Mouse (Mus musculus) heart, embryonic 15.5 days (tissue): Measurements from ENCODE around the gene Peli2. TPM values are rescaled to one million over a fixed set of nuclear protein-coding genes. Genes with fewer than 3 reads are reported as not detected.

ENCODE experiments used
- ATAC-seq: fragments of 200-750 bp; cut with Nextera tagmentation; replicated peaks from 2 replicates; pipeline ENCODE4 v1.8.0; 2017; ENCODE audit warnings: low read depth, moderate TSS enrichment; ENCODE audit not compliant: insufficient number of reproducible peaks, insufficient read depth, low FRiP score
- H3K27ac ChIP-seq: fragments of 300-500 bp; sonication (generic); 2 replicates; pipeline ENCODE4 v1.5.1; 2015; ENCODE audit warnings: mild to moderate bottlenecking, inconsistent platforms
- H3K27me3 ChIP-seq: fragments of 300-500 bp; sonication (generic); 2 replicates; pipeline ENCODE4 v1.6.1; 2015; ENCODE audit warnings: inconsistent platforms
- H3K36me3 ChIP-seq: fragments of 300-500 bp; sonication (generic); 2 replicates; pipeline ENCODE4 v1.6.1; 2015; ENCODE audit warnings: mild to moderate bottlenecking, inconsistent platforms
- H3K4me1 ChIP-seq: fragments of 300-500 bp; sonication (generic); replicated peaks from 2 replicates; pipeline ENCODE4 v1.6.1; 2015; ENCODE audit warnings: inconsistent platforms
- H3K4me2 ChIP-seq: fragments of 300-500 bp; sonication (generic); 2 replicates; pipeline ENCODE4 v1.6.1; 2015; ENCODE audit warnings: inconsistent platforms, mild to moderate bottlenecking, moderate library complexity
- H3K4me3 ChIP-seq: fragments of 300-500 bp; sonication (generic); 2 replicates; pipeline ENCODE4 v1.5.1; 2015; ENCODE audit warnings: mild to moderate bottlenecking, inconsistent platforms
- H3K9ac ChIP-seq: fragments of 300-500 bp; sonication (generic); 2 replicates; pipeline ENCODE4 v1.6.1; 2015; ENCODE audit warnings: mild to moderate bottlenecking, inconsistent platforms
- H3K9me3 ChIP-seq: fragments of 300-500 bp; sonication (generic); replicated peaks from 2 replicates; pipeline ENCODE4 v1.6.1; 2016; ENCODE audit warnings: inconsistent platforms
- WGBS: fragments of 180-500 bp; shearing (Covaris S2); methylation state at CpG from one replicate; pipeline ENCODE4 v1.1.7; 2015; ENCODE audit warnings: mixed read lengths; 5-methylcytosine and 5-hydroxymethylcytosine counted together
- polyA plus RNA-seq: library from polyadenylated mRNA; unstranded; fragments of >200 nt; fragmentation: Nextera tagmentation; extraction: Ambion mirVana; gene quantifications from 2 replicates; pipeline ENCODE4 v1.2.1, GENCODE M21; 2015

Gene Peli2
- polyA plus RNA-seq, 1 experiment from 2014 or later, result 2.3 TPM

DNA sequence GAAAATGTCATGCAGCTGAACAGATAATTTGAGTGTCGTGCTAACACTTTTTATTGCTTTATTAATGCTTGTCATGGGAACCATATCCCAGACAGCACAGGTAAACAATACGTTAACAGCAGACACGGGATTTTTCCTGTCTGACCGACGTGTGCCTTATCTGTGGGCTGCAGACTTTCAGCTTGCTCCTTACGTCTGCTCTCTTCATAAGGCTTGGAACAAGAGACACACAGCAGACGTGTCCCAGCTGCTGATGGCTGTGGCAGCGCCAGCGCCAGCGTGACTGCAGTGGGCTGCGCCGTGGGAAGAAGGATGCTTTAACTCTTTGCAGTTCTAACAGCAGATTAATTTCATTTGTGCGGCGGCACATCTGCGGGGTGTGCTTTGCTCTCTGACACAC is 86.5 kb downstream of the Peli2 start:
- no peaks in the 10 kb centered on the region for H3K36me3 ChIP-seq
- H3K9me3 ChIP-seq, result no peaks in the 10 kb centered on the region
- H3K4me2 ChIP-seq, result peak overlapping the region; percentile 15
- H3K4me1 ChIP-seq, result peaks cover 13% of the 10 kb centered on the region
- ATAC-seq, result 0 out of 2 replicates have a peak, but pooled peaks have one; percentile 44
- H3K4me3 ChIP-seq, result peak overlapping the region; percentile 0; the same call in 1 of the 2 replicates
- WGBS, result 14% methylated on average over 15 of the region's 15 CpGs
- peak overlapping the region; percentile 34; the same call in 1 of the 2 replicates for H3K27ac ChIP-seq
- no peaks in the 10 kb centered on the region; the same call in 1 of the 2 replicates for H3K27me3 ChIP-seq
- no peak overlapping the region for H3K9ac ChIP-seq

- Histone ChIP-seq H3K27ac (0 out of 2 replicates have a peak overlapping the region, but pooled peaks have one; percentile 13), H3K9ac (no peak overlapping the region), H3K4me1 (peaks cover 11% of the 10 kb centered on the region), H3K27me3 (no peaks in the 10 kb centered on the region; the same call in 1 of the 2 replicates), H3K36me3 (no peaks in the 10 kb centered on the region), H3K9me3 (no peaks in the 10 kb centered on the region), H3K4me2 (peak overlapping the region; percentile 15; the same call in 1 of the 2 replicates), H3K4me3 (no peak overlapping the region)
- no peak for ATAC-seq
- 63% methylated on average over 12 of the region's 12 CpGs for WGBS
Measured at GRCm38 (mm10) chr14:48207746-48208640, 87.4 kb downstream of the Peli2 start.

- no peak for ATAC-seq
- WGBS, result 85% methylated on average over 5 of the region's 5 CpGs
- Histone ChIP-seq H3K4me3 (no peak overlapping the region), H3K9ac (no peak overlapping the region), H3K9me3 (no peaks in the 10 kb centered on the region), H3K27me3 (no peaks in the 10 kb centered on the region; the same call in 1 of the 2 replicates), H3K36me3 (no peaks in the 10 kb centered on the region), H3K4me1 (peaks cover 11% of the 10 kb centered on the region), H3K4me2 (no peak overlapping the region), H3K27ac (no peak overlapping the region)
Measured at GRCm38 (mm10) chr14:48209436-48209835, 88.8 kb downstream of the Peli2 start.

DNA sequence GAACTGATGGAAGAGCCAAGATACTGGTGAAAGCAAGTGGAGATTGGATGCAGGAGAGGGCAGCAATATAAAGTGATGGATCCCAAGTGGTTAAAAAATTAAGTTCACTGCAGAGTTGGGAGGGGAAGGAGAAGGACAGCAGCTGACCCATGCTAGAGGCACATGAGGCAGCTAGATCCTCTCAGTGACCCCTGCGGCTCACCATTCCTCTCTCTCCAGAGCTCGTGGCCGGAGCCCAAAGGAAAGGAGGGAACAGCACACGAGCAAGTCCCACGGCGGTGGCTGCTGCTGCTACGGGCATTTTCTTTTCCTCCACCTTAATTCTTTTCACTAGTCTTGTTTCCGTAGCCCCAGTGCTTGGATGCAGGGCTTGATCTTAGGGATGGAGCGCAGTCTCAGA is 89.5 kb downstream of the Peli2 start:
- H3K27me3 ChIP-seq, result no peaks in the 10 kb centered on the region; the same call in 1 of the 2 replicates
- H3K36me3 ChIP-seq, result no peaks in the 10 kb centered on the region
- H3K9ac ChIP-seq, result no peak overlapping the region
- H3K4me1 ChIP-seq, result peaks cover 11% of the 10 kb centered on the region
- no peak overlapping the region for H3K4me3 ChIP-seq
- no peak overlapping the region for H3K4me2 ChIP-seq
- no peaks in the 10 kb centered on the region for H3K9me3 ChIP-seq
- H3K27ac ChIP-seq, result no peak overlapping the region
- ATAC-seq, result no peak
- 80% methylated on average over 9 of the region's 9 CpGs for WGBS

DNA sequence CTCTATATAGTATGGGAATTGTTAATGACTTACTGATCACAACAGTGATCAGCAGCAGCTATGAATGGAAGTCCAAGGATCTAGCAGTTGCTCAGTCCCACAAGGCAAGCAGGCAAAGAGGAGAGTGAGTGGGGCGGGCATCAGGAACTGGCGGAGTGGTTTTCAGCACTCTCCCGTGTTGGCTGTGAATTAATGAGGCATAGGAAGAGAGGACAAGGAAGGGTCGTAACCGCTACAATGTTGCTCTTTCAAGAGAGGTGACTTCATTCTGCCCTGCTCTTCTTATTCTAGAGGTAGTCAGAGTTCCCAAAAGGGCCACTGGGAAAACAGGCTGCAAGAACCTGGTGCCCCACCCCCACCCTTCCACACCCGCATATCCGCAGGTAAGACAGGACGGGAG is 90.9 kb downstream of the Peli2 start:
- WGBS, result 78% methylated on average over 8 of the region's 8 CpGs

DNA sequence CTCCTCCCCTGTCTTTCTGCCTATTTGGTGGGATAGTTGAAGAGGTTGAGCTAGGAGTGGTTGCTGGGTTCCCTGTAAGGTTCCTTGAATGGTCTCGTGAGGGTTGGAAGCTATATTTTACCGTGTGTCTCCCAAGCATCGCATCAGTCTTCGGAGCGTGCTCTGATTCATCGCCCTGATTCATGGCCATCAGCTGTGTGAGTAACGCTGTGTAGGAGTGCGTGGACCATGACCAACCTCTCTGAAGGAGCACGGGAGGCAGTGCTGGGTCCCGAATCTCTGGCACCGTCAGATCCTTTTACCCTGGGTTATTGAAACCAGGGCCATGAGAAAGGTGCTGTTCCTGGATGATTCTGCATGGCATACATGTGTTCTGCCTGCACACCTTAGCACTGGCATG is 92.2 kb downstream of the Peli2 start:
- Histone ChIP-seq H3K9ac (no peak overlapping the region), H3K36me3 (no peaks in the 10 kb centered on the region), H3K4me3 (no peak overlapping the region), H3K4me1 (no peaks in the 10 kb centered on the region; the same call in 1 of the 2 replicates), H3K9me3 (no peaks in the 10 kb centered on the region), H3K27ac (no peak overlapping the region), H3K27me3 (no peaks in the 10 kb centered on the region; the same call in 1 of the 2 replicates), H3K4me2 (no peak overlapping the region)
- ATAC-seq, result no peak
- whole genome bisulfite sequencing, result 85% methylated on average over 11 of the region's 11 CpGs

More for the DNA sequence above, 90.9 kb downstream of the Peli2 start:
- H3K4me3 ChIP-seq, result no peak overlapping the region
- no peak overlapping the region for H3K4me2 ChIP-seq
- H3K27me3 ChIP-seq, result no peaks in the 10 kb centered on the region; the same call in 1 of the 2 replicates
- ATAC-seq, result no peak
- peaks cover 6% of the 10 kb centered on the region for H3K4me1 ChIP-seq
- no peak overlapping the region for H3K9ac ChIP-seq
- no peaks in the 10 kb centered on the region for H3K9me3 ChIP-seq
- no peaks in the 10 kb centered on the region for H3K36me3 ChIP-seq
- H3K27ac ChIP-seq, result no peak overlapping the region

DNA sequence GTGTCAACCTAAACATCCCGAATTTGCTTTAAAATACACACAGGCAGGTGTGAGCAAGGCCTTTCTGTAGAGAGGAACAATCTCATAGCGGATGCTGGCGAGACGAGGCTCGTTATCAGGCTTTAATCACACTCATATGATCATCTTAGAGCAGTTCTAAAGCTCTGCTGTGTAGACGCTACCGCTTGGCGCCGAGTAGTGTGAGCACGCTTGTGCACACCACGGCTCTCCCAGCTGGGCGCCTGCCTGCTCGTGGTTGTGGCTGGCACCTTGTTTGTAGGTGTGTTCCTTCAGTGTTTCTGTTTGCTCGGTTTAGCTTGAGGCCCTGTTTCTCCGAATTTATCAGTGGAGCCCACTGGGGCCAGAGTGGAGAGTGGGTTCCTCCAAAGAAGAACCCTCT is 93.0 kb downstream of the Peli2 start:
- H3K27ac ChIP-seq, result no peak overlapping the region
- no peaks in the 10 kb centered on the region for H3K36me3 ChIP-seq
- 91% methylated on average over 15 of the region's 15 CpGs for WGBS
- H3K4me3 ChIP-seq, result no peak overlapping the region
- no peak overlapping the region for H3K4me2 ChIP-seq
- no peaks in the 10 kb centered on the region for H3K4me1 ChIP-seq
- H3K27me3 ChIP-seq, result no peaks in the 10 kb centered on the region; the same call in 1 of the 2 replicates
- no peaks in the 10 kb centered on the region for H3K9me3 ChIP-seq
- H3K9ac ChIP-seq, result no peak overlapping the region
- no peak for ATAC-seq

DNA sequence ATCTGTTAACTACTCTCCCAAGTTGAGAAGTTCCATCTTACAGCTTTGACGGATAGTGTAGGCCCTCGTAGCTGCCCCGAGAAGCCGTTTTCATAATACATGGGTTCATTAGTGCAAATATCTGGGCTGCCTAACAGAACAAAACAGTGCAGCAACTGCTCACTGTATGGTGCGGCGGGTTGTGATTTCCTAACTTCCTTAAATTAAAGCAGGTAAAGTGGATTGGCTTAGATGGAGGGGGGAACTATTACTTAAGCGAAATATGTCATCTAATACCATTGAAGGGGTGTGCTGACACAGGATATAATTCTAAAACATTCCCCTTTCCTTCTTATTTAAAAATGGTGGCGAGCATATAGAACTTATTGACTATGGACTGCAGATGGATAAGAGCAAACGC is 101.4 kb downstream of the Peli2 start:
- WGBS, result 86% methylated on average over 9 of the region's 9 CpGs
- no peak overlapping the region for H3K4me2 ChIP-seq
- H3K27me3 ChIP-seq, result no peaks in the 10 kb centered on the region
- no peaks in the 10 kb centered on the region for H3K9me3 ChIP-seq
- no peak overlapping the region for H3K27ac ChIP-seq
- no peak for ATAC-seq
- no peaks in the 10 kb centered on the region for H3K36me3 ChIP-seq
- H3K4me1 ChIP-seq, result no peaks in the 10 kb centered on the region; the same call in 1 of the 2 replicates
- no peak overlapping the region for H3K4me3 ChIP-seq
- no peak overlapping the region for H3K9ac ChIP-seq

DNA sequence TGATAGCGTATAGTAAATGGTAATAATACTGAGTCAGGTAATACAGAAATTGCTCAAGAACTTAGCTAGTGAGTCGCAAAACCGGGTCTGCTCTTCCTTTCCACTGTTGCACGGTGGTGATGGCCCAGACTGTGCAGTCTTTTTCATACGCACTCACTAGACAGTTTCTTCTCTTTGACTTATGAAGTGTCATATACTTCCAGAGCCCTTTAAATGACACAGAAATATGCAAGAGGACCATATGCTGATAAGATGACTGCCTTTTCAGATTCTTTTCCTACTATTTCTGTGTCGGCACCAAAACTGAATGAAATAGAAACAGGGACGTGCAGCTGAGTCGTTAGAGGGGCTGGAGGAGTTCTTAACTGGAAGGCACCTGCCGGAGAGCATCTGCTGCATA is 102.1 kb downstream of the Peli2 start:
- Histone ChIP-seq H3K4me3 (no peak overlapping the region), H3K27ac (no peak overlapping the region), H3K4me1 (no peaks in the 10 kb centered on the region; the same call in 1 of the 2 replicates), H3K36me3 (no peaks in the 10 kb centered on the region), H3K27me3 (no peaks in the 10 kb centered on the region), H3K9me3 (no peaks in the 10 kb centered on the region), H3K4me2 (no peak overlapping the region), H3K9ac (no peak overlapping the region)
- WGBS, result 72% methylated on average over 9 of the region's 9 CpGs
- ATAC-seq, result no peak

DNA sequence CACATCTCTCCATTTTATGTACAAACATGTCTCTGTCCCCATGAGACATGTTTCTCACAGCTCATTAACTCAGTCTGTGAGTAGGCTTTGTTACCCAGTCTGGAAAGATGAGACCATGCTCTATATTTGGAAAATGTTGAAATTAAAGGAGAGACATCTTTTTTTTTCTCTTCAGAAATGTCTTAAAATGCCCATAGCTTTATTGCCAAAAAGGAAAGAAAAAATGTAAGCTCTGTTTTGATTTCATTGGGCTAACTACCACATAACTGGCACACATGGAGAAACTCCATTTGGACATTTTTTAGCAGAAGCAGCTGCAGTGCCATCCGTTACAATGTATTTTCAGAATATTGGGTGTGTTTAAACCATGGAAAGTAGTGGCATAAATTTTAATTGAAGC is 103.6 kb downstream of the Peli2 start:
- Histone ChIP-seq H3K4me2 (no peak overlapping the region), H3K27ac (no peak overlapping the region), H3K36me3 (no peaks in the 10 kb centered on the region), H3K9ac (no peak overlapping the region), H3K4me3 (no peak overlapping the region), H3K27me3 (no peaks in the 10 kb centered on the region), H3K4me1 (no peaks in the 10 kb centered on the region; the same call in 1 of the 2 replicates), H3K9me3 (no peaks in the 10 kb centered on the region)
- 87% methylated on average over 1 of the region's 1 CpGs for WGBS
- ATAC-seq, result no peak

GRCm38 (mm10) chr14:48224861-48225300 is 104.3 kb downstream of the Peli2 start:
- Histone ChIP-seq H3K9me3 (no peaks in the 10 kb centered on the region), H3K4me3 (no peak overlapping the region), H3K27ac (no peak overlapping the region), H3K27me3 (no peaks in the 10 kb centered on the region), H3K36me3 (no peaks in the 10 kb centered on the region), H3K4me2 (no peak overlapping the region), H3K9ac (no peak overlapping the region), H3K4me1 (no peaks in the 10 kb centered on the region; the same call in 1 of the 2 replicates)
- no peak for ATAC-seq
- 37% methylated on average over 5 of the region's 5 CpGs for WGBS
